Mouse (Mus musculus) right cerebral cortex, postnatal 4 days (tissue): ENCODE data around the gene Mrpl9.
A peak's percentile ranks its signal among the peaks of the same experiment; 100 is the strongest.

Experiments used
- DNase-seq: peaks from one replicate; pipeline ENCODE4 v3.0.0-alpha.2; 2022

The Mrpl9 gene

DNA sequence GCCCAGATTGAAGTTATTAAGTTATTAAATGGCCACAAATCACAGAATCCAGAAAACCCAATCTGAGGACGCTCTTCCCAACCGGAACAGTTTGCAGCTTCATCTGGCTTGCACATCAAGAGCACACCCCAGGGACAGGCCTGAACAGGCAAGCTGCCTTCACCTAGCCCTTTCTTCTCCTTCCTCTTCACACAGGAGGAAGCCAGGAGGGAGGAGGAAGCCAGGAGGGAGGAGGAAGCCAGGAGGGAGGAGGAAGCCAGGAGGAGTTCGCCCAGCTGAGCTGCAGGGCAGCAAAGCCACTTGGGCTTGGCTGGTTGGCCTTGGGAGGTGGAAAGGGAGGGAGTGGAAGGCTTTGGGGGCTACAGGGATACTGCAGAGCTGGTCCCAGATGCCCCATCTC, 25.8 kb downstream of the Mrpl9 start:
- no peak for DNase-seq

DNA sequence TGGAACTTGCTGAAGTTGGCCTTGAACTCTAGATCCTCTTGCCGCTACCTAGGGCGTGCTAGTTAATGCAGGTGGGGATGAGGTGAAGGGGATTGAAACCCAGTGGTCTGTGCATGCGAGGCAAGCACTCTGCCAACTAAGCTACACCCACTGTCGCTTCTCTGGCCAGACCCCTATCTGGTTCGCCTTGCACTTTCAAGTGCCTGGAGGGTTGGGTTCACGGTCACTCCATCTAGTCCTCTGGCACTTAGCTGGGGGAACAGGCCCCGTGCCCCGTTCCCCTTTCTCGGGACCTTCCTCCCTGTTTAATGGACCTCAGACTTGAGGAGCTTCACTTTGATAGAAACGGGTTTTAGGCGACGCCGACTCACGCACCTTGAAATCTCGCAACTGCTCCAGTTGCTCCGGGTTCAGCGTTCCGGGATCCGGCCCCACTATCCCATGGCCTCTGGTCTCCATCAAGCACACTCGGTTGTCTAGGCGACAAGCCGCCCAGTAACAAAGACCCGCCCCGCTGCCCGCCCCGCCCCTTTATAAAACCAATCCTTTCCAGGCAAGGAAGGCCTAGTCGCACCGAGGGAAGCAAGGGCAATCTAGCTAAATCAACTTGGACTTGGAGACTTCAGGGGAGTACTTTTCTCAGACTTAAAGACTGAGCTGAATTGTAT, 29.5 kb downstream of the Mrpl9 start:
- peak; percentile 31 for DNase-seq

DNA sequence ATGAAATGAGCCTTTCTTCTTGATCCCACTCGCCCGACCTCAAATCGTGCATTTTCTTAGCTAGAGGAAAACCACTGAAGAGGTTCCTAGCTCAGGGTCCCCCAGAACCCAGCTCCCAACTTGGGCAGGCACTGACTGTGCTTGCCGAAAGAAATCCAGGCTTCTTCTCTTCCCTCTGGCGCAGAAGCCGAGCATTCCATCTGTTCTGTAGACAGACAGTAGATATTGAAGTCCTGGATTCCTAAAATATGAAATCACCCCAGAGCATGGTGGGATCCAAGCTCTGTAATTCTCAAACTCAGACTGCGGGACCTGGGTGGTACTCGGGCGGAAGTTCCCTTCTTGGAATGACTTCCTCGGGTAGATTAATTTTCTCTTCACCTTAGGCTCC, 30.0 kb downstream of the Mrpl9 start:
- DNase-seq = no peak

DNA sequence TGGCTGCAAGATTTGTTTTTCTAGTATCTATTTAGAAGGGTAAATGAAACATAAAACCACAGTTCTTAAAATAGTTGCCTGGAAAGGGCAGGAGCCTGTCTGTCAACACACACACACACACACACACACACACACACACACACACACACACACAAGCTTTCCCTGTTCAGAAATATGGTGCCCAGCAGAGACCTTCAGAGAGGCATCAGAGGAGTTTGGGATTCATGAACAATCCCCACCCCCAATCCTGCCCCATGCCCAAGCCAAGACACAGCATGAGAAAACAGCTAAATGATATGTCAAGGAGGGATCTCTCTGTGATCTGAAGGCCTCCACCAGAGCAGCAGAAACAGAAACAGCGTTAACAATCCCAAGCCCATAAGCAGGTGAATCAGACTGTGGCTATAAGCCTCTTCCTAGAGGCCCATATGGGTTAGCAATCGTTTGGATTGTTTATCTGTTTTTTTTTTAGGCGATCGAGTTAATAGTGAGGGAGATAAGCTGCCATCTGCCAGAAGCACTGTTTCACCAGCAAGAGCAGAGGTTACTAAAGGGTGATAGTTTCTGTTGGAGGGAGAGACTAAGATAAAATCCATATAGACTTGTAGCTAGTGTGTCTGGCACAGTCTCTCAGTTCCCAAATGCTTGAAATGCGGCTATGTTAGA, 30.6 kb downstream of the Mrpl9 start:
- DNase-seq = no peak

DNA sequence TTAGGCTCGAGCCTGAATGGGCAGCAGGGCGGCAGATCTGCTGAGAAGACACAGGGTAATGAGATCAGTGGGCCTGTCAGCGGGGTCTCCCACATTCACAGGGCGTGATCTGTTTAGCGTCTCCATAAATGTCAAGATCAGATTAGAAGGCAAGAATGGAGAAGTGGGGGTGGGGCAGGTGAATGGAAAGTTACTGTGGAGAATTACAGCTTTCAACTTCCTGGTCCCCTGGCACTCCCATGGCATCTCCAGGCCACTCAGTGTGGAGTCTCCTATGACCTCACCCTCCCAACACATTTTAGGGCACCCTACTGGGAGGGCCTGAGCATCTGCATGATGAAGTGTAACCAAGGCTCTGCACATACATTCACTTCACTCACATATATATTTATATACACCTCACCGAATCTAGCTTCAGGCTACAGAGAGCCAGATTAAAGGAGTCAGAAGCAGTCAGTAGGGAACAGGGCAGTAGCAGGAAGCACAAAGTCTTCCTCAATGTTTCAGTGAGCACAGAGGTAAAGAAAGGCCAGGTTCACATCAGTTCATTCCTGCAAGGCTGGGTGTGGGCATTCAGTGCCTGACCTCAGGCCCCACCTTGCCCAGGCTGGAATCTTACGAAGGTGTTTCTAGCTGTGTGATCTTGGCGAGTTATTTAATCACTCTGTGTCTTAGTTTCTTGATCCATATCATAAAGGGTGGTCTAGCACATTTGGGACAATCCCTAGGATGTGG, 33.4 kb downstream of the Mrpl9 start:
- DNase-seq = no peak

DNA sequence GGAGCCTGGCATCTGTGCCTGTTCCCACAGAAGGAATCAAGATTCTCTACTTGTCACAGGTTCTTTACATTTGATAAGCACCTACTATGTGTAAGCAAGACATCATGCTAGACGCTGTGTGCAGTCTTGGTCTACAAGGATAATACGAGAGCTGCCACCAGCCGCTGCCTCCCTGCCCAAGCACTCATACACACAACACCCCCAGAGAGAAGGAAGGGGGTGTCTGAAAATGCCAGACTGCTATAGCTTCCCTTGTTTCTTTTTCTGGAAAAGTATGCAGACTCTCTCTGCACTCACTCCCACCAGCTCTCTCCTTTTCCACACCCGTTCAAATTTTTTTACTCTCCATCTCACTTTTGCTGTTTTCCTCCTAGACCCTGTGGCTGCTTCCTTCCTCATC, 34.3 kb downstream of the Mrpl9 start:
- DNase-seq = no peak

DNA sequence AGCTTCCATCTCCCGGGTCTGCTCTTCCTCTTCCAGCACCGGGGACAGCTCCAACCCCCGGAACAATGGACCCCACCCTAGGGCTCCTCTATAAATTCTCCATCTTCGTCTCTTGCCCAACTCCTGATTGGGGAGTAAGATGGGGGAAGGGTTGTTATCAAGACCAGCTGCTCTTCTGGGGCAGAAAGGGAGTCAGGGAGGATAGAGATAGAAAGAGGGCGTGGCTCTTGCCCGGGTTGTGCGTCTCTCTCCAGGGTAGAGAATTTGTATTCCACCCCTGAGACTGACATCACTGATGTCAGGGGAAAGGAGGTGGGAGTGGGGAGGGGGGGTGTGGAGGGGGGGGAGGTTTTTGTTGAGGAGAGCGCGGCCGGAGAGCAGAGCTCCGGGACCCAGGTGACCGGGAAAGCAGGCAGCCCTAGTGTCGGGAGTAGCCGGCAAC, 34.9 kb downstream of the Mrpl9 start, which contains the start of gene Celf3:
Celf3 (plus strand) TSS at position 315 of the 442 bp plus-strand sequence.
- DNase-seq = peak; percentile 70

DNA sequence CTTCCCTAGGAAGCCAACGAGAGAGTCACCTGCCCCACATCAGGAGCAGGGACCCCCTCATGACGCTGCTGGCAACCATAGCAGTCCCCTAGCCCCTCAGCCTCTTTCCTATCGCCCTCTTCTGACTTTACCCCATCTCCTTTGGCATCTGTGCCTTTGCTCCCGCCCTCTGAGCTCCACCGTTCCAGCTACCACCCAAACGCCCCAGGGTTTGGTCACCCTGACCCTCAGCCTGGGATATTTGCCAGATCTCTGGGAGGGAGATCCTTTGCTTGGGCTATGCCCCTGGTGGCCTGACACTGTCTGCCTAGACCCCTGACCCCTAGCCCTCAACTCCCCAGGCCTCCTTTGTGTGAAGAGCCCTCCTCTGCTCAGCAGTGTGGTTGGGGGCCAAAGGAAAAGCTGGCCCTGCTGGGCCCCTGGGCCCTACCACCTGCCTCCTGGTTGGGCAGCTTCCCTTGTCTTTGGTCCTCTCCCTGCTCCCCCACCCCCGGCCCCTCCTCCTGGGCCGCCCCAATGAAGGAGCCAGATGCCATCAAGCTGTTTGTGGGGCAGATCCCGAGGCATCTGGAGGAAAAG, 35.6 kb downstream of the Mrpl9 start:
- no peak for DNase-seq

DNA sequence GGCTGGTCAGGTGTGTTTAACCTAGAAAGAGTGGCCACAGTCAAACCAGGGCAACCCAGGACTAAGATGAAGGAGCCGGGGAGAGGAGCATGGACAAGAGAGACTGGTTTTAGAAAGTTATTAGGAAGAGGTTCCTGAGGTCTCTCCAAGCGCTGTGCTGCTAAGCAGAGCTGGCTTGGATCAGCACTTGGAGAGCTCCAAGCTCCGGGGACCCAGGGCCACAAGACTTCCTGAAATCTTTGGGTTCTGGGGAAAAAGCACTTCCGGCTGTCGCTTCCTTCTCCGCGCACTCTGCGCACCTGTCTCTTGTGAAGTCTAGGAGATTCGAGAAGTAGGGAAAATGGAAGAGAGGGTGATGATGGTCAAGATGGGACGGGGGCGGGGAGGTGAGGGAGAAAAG, 36.4 kb downstream of the Mrpl9 start:
- peak; percentile 31 for DNase-seq

DNA sequence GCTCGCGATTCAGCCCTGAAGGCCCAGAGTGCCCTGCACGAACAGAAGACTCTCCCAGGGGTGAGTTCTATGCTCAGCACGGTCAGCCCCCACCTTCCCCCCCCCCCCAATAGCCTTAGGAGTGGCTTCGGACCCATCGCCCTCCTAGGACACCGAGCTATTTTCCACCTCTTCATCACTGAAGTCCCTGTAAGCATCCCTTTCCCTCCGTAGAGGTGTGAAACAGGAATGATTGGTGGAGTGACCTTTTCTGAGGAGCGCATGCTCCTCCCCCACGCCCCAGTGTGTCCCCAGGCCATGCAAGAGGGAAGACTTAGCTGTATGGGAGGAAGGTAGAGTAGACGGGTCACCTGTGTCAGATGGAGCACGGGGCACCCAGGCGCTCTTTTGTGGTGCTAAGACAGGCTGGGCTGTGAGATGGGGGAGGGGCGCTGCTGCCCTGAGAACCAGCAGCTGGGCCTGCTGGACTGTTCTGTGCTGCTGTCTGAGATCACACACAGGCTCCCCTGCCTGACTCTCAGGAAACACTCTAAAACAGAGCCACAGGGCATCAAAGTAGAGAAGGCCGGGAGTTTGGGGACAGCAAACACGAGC, 37.3 kb downstream of the Mrpl9 start, which contains the start of gene Riiad1:
Riiad1 (minus strand) TSS at position 51 of the 594 bp plus-strand sequence.
- DNase-seq = no peak

DNA sequence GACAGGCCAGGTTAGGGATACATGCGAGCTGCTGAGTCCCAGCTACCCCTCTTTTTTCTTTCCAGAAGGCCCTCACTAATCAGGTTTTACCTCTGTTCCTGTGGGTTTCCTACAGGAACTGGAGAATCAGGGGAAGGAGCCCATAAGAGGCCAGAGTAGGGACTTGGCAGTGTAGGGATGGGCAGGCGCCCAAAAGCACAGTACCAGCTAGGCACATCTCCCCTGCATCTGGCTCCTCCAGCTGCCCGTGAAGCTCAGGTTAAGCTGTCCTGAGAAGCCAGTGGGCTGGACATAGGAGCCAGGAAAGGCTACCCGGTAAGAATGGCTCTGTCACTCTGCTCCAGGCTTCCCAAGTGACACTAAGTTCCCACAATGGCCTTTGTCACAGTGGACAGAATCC, 38.3 kb downstream of the Mrpl9 start:
- DNase-seq = no peak

DNA sequence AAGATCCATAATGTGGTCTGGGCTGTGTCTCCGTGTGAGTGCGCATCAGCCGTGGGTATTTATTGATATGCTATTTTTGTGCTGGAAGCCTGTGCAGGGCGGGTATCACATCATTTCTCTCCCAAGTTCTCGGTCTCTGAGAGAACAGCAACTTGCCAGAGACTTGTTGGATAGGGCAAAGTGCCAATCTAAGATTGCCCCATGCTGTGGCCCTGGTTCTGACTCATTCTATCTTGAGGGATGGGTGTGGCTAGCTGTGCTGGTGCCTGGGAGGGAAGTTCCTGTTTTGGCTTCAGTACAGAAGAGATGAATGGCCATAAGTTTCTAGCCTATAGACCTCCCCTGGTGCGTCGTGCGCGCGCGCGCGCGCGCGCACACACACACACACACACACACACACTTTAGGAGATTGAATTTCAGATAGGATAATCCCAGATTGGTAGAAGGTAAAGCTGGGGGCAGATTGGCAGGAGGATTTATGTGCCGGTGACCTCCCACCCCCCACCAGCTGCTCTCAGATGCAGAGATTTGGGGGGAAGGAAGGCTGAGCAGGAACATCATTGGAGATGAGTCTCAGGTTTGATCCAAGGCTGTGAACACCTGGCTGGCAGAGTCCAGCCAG, 39.8 kb downstream of the Mrpl9 start:
- no peak for DNase-seq

DNA sequence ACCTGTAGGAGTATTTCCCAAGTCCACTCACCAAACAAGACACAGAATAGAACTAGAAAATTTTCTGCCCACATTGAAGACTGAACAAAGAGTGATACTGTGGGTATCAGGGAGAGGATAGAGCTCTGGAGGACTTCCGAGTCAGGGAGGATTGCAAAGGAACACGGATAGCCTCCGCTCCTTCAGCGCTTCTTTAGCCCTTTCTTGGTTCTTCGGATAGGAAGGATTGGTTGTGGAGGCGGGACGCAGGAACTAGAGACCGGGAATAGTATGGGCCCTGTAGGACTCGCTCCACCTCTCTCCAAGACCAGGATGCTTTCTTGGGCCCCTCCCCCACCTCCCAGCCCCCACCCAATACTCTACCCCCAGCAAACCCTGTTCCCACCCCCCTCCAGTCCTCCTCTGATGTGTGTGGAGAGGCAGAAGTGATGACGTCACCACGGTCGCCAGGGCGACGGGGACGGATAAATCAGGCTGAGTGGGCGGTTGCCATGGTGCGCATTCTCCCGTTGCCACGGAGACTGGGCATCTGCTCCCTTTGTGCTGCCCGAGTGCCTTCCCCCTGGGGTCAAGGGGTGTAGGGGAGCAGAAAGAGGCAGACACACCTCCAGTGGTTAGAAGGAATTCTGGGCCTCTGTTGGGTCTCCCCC, 40.8 kb downstream of the Mrpl9 start:
- DNase-seq = peak; percentile 93

DNA sequence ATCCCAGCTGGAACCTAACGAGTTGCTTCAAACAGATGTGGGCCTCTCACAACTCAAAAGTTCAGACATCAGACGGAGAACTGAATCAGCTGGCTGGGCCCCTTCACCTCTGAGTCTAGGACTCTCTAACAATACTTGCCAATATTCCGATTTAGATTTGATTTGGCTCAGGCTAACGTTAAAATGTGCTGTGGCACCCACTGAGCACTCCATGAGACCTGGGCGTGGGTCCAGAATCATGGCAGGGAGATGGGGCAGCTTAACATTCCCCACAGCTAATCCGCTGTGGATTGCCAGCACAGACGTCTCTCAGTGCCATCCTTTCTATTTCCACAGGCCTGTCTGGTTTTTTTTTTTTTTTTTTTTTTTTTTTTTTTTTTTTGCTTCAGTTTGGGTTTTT, 42.8 kb downstream of the Mrpl9 start:
- peak; percentile 53 for DNase-seq

DNA sequence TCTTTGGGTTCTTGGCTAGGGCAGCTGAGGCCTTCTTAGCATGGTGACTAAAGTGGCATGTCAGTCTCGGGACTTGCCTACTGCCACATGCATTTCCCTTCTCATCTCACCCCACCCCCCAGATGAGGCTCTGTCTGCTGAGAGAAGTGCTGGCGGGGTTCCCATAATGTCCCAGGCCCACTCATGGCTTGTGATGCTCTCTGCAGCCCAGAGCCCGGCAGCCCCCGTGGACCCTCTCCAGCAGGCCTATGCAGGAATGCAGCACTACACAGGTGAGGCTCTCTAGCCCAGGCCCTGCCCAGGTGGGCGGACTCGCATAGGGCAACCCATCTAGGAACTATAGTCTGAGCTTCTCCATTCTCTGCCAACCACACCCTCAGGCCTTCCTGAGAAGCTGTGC, 44.5 kb downstream of the Mrpl9 start:
- peak; percentile 43 for DNase-seq

DNA sequence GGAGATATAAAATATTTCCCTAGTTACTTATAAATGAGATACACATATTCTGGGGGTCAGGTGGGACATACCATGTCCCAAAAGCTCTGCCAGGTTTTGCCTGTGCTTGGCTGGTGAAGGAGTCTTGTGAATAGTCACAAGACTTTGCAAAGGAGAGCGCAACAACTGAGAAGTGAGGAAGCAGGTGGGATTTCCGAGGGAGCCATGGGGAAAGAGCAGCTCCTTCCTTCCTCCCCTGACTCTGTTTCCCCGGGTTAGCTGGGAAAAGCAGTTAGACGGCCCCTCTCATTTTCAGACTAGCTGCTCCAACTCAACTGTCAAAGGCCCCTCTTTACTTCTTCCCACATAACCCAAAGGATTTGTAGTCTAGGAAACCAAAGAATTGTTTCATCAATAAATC, 54.0 kb downstream of the Mrpl9 start:
- DNase-seq = no peak
